ENCODE assay signal across 32 mouse cellular contexts in the genomic region with DNA sequence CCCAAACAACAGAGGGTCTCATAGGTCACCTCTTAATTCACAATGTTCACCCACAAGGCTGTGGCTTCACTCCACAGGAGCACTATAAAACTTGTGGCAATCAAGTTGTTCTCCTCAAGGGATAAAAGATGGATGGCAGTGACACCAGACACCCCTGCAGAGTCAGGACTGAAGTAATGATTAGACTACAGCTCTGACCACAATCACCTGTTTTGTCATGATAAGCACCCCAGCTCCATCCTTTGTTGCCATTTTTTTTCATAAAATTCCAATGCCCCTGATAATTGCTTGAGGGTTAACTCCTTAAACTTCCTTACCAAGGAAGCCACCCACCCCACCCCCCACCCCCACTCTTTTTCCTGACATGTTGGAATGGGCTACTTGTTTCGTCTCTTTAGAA.
"Had no signal": no experiment of that assay in that cellular context is flagged by ENCODE, and none has a peak within 500 bp of the region (broad histone marks: within the 10 kb centered on the region; RNA-seq: fewer than 3 reads in every experiment).

No protein-coding gene starts in this region.

- H3K27ac ChIP-seq: left cerebral cortex, adult 2 months; limb, embryonic 10.5 days; limb, embryonic 12.5 days; limb, embryonic 13.5 days; limb, embryonic 15.5 days; liver, embryonic 12.5 days; liver, embryonic 13.5 days; liver, embryonic 14.5 days; liver, embryonic 15.5 days; lung, embryonic 15.5 days; macrophage; midbrain, embryonic 10.5 days; midbrain, embryonic 12.5 days; midbrain, embryonic 13.5 days; midbrain, embryonic 15.5 days had no signal

- H3K27me3 ChIP-seq: limb, embryonic 12.5 days; limb, embryonic 13.5 days; limb, embryonic 15.5 days; liver, embryonic 12.5 days; liver, embryonic 13.5 days; liver, embryonic 15.5 days; lung, embryonic 15.5 days; megakaryocyte, embryonic 14.5 days; midbrain, embryonic 12.5 days; midbrain, embryonic 13.5 days; midbrain, embryonic 15.5 days had no signal

- H3K9me3 ChIP-seq: limb, embryonic 10.5 days; limb, embryonic 12.5 days; limb, embryonic 13.5 days; limb, embryonic 15.5 days; liver, embryonic 12.5 days; liver, embryonic 13.5 days; liver, embryonic 15.5 days; lung, embryonic 15.5 days; midbrain, embryonic 10.5 days; midbrain, embryonic 12.5 days; midbrain, embryonic 13.5 days; midbrain, embryonic 15.5 days had no signal

- H3K4me3 ChIP-seq: left cerebral cortex, adult 2 months; limb, embryonic 10.5 days; limb, embryonic 12.5 days; limb, embryonic 13.5 days; limb, embryonic 15.5 days; liver, embryonic 12.5 days; liver, embryonic 13.5 days; liver, embryonic 15.5 days; lung, embryonic 15.5 days; megakaryocyte, embryonic 14.5 days; midbrain, embryonic 10.5 days; midbrain, embryonic 12.5 days; midbrain, embryonic 13.5 days; midbrain, embryonic 15.5 days; myocyte had no signal

- H3K9ac ChIP-seq: limb, embryonic 12.5 days; limb, embryonic 13.5 days; limb, embryonic 15.5 days; liver, embryonic 12.5 days; liver, embryonic 13.5 days; liver, embryonic 14.5 days; liver, embryonic 15.5 days; liver, postnatal 0 days; lung, embryonic 14.5 days; lung, embryonic 15.5 days; midbrain, embryonic 12.5 days; midbrain, embryonic 13.5 days; midbrain, embryonic 15.5 days had no signal

- H3K4me2 ChIP-seq: limb, embryonic 12.5 days; limb, embryonic 13.5 days; limb, embryonic 15.5 days; liver, embryonic 11.5 days; liver, embryonic 12.5 days; liver, embryonic 13.5 days; liver, embryonic 15.5 days; lung, embryonic 14.5 days; lung, embryonic 15.5 days; midbrain, embryonic 11.5 days; midbrain, embryonic 12.5 days; midbrain, embryonic 13.5 days; midbrain, embryonic 15.5 days had no signal

- H3K36me3 ChIP-seq: limb, embryonic 10.5 days; limb, embryonic 12.5 days; limb, embryonic 13.5 days; limb, embryonic 15.5 days; liver, embryonic 12.5 days; liver, embryonic 13.5 days; liver, embryonic 15.5 days; lung, embryonic 15.5 days; midbrain, embryonic 10.5 days; midbrain, embryonic 12.5 days; midbrain, embryonic 13.5 days; midbrain, embryonic 15.5 days had no signal

- DNase-seq: left cerebral cortex, postnatal 4 days; liver; liver, embryonic 13.5 days; liver, postnatal 0 days; lung, adult 18-20 months; lung, adult 2 months; lung, embryonic 14.5 days; lung, postnatal 10 days; lung, postnatal 14 days; lung, postnatal 36 days; lung, postnatal 4 days; midbrain, embryonic 14.5 days had no signal

- H3K4me1 ChIP-seq: limb, embryonic 10.5 days; limb, embryonic 12.5 days; limb, embryonic 13.5 days; limb, embryonic 15.5 days; liver, embryonic 12.5 days; liver, embryonic 13.5 days; liver, embryonic 15.5 days; lung, embryonic 15.5 days; megakaryocyte, embryonic 14.5 days; midbrain, embryonic 10.5 days; midbrain, embryonic 12.5 days; midbrain, embryonic 13.5 days; midbrain, embryonic 15.5 days had no signal

- ATAC-seq: liver, embryonic 12.5 days; liver, postnatal 0 days; lung, postnatal 0 days; midbrain, embryonic 13.5 days; midbrain, embryonic 15.5 days; midbrain, embryonic 16.5 days had no signal
